In genomic region chr17:78604431-78604830, GRCm38 (mm10) we compare ENCODE assay signal across 8 mouse cellular contexts.
DNase-seq lines count a peak whose midpoint lies in the region; ATAC-seq and TF ChIP-seq lines count a peak whose summit lies in the region.

No protein-coding gene starts in this region.

- peak; percentile 13 to 77 for DNase-seq in heart, adult 18-20 months
- DNase-seq in 3134 (ENCODE audit: extremely low read depth, insufficient read length, low spot score): peak; percentile 32
- peak; percentile 59 for DNase-seq in Muller cell, postnatal 12 days (ENCODE audit: inconsistent ontology term)
- DNase-seq in cerebellum, postnatal 14 days: peak; percentile 74 to 86
- peak; percentile 49 to 74 for DNase-seq in heart, postnatal 14 days
- DNase-seq in lung, adult 2 months: peak; percentile 34
- peak; percentile 40 to 81 for DNase-seq in spleen, postnatal 10 days (ENCODE audit: low spot score in 2 of 2)

- no peak overlapping the region for H3K27ac ChIP-seq in heart, embryonic 11.5 days (ENCODE audit: low read depth, low read length)

- no peaks in the 10 kb centered on the region for H3K9me3 ChIP-seq in heart, embryonic 11.5 days (replicated peaks; ENCODE audit: control insufficient read depth, low read length)

- no peaks in the 10 kb centered on the region for H3K4me1 ChIP-seq in heart, embryonic 11.5 days (ENCODE audit: control insufficient read depth, insufficient read depth, low read length)
- no peaks in the 10 kb centered on the region for H3K4me1 ChIP-seq in lung, adult 2 months (ENCODE audit: control insufficient read depth, insufficient read depth, low read length)

- no peak for TF ChIP-seq POLR2A in lung, adult 2 months (IDR thresholded peaks at IDR 0.05; ENCODE audit: borderline replicate concordance, extremely low read depth, low read depth, low read length)

- WGBS in heart, embryonic 11.5 days (ENCODE audit: insufficient replicate concordance): 68% methylated on average over 6 of the region's 6 CpGs
- 73% methylated on average over 6 of the region's 6 CpGs for WGBS in lung, adult 2 months

- peak; percentile 90 for TF ChIP-seq CTCF in lung, adult 2 months (IDR thresholded peaks at IDR 0.05; ENCODE audit: insufficient read depth, low read length)

- no peak overlapping the region for H3K9ac ChIP-seq in heart, embryonic 11.5 days (ENCODE audit: low read depth, low read length)

- ATAC-seq in heart, embryonic 11.5 days (replicated peaks; ENCODE audit: insufficient number of reproducible peaks, low FRiP score, low TSS enrichment): no peak

- no peaks in the 10 kb centered on the region for H3K36me3 ChIP-seq in heart, embryonic 11.5 days (ENCODE audit: control insufficient read depth, insufficient read depth, low read length)

- intact Hi-C loops in heart, postnatal 14 days (cut with DNase I): loop anchor here (5.0 kb wide), 1 partner anchor 107 kb away; no protein-coding TSS in a partner anchor

- H3K4me3 ChIP-seq in heart, embryonic 11.5 days (ENCODE audit: low read depth, low read length): no peak overlapping the region
- H3K4me3 ChIP-seq in lung, adult 2 months (replicated peaks; ENCODE audit: extremely low read depth, low read depth, low read length): no peak overlapping the region

- H3K27me3 ChIP-seq in heart, embryonic 11.5 days (ENCODE audit: control insufficient read depth, insufficient read depth, low read length): 0 out of 2 replicates have a peak, but pooled peaks cover 2% of the 10 kb centered on the region

- H3K4me2 ChIP-seq in heart, embryonic 11.5 days: no peak overlapping the region
